Mouse (Mus musculus): Measurements from ENCODE around the gene Ica1l. TPM values are rescaled to one million over a fixed set of nuclear protein-coding genes. Genes with fewer than 3 reads are reported as not detected.

The Ica1l gene
- total RNA-seq, 2 experiments from 2014 or later = 38.2 to 42.1 TPM

DNA sequence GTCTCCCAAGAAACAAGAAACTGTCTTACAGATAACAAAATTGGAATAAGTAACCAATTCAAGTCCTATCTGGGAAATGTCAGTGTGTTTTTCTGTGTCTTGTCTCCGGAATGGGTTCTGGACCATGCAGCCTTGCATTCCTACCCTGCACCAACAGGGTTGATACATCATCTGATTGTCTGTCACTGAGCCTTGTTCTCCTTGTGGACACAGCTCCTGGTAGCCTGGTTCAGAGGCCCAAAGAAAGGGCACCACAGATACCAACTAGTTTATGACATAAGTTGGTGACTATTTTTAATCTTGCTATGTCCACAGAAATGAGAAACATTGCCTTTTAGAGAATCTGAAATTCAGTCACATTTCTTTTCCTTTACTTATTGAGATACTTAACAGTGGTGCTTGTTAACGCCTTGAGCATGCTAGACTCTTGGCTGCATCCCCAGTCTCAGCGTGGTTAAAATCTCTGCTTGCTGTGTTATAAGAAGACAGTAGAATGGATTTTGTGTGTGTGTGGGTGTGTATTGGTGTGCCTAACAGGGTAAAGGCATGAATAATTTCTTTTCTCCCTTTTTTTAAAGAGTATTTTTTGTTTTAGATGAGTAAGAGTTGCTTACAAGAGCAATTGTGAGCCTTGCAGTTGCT, 55.5 kb downstream of the Ica1l start:
- peak; percentile 68 to 87 for DNase-seq (ENCODE audit: low spot score in 2 of 2)
- intact Hi-C loops (cut with DNase I) = loop anchor here (5.0 kb wide), 1 partner anchor 75 kb away; the partner anchor contains the start of gene Fam117b

DNA sequence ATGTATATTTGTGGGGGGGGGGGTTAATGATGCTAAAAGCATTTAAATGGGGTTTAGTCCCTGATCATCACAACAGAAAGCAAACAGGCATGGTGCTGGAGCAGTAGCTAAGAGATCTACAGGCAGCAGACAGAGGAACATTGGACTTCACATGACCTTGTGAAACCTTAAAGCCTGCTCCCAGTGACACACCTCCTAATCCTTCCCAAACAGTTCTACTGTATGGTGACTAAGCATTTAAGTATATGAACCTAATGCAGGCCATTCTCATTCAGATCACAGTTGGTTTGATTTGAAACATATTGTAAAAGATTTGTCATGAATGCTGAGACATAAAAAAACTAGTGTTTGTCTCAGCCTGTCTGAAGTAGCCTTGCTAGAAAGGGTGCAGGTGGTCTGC, 56.4 kb downstream of the Ica1l start:
- no peak for DNase-seq (ENCODE audit: low spot score in 2 of 2)
- intact Hi-C loops (cut with DNase I) = loop anchor here (5.0 kb wide), 1 partner anchor 74 kb away; the partner anchor contains the start of gene Fam117b

DNA sequence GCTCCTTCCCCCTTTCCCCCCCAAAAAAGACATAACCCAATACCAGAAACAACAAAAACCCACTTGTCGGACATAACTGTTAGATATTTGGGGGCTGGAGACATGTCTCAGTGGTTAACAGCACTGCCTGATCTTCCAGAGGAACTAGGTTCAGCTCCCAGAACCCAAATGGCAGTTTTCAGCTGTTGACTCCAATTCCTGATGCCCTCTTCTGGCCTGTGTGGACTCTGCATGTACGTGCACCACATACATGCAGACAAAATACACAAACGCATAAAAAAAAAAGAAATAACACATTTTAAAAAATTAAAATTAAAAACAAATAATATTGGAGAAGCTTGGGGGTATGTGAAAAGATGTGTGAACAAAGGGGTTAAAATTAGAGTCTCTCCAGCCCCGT, 75.7 kb downstream of the Ica1l start:
- DNase-seq (ENCODE audit: low spot score in 2 of 2) = no peak
- intact Hi-C loops (cut with DNase I) = loop anchor here (2.0 kb wide), 1 partner anchor 82 kb away; no protein-coding TSS in a partner anchor

DNA sequence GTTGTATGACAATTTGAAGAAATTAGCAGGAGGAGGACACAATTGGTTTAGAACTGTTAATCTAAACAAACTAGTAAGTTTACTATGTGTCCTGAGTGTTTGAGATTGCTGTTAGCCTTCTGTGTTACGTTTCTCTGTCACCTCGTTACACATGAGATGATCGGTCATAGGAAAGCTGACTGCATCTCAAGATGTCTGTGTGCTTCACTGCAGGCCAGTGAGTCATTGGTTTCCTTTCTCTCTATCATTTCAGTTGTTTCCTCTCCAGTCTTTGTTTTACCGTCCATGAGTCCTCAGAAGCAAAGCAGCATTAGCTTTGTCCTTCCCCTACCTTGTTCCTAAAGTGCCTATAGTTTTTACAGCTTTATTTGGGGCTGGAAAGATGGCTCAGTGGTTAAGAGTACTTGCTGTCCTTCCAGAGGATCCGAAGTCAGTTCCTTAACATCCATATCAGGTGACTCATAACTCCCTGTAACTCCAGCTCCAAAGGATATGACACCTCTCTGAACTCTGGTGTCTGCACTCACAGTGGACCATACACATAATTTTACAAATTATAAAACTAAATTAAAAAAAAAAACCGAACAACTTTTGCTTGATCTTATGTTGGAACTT, 76.7 kb downstream of the Ica1l start:
- no peak for DNase-seq (ENCODE audit: low spot score in 2 of 2)
- intact Hi-C loops (cut with DNase I) = loop anchor here (2.0 kb wide), 1 partner anchor 81 kb away; no protein-coding TSS in a partner anchor

DNA sequence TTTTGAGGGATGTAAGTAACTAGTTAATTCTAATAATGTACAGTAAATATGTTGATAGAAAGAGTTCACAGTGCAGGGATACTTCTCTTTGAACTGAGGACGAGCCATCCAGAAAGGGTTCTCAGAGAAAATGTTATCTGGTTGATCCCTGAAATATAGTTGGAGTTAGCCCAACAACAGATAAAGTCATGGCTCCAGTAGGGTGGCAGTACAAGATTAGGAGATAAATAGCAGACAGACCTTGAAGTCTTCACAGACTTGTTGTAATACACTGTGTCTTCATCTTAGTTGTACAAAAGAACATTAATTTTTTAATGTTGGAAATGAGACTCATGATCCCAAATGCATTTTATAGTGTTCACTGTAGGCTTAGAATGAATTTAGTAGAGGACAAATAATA, 83.0 kb downstream of the Ica1l start:
- DNase-seq (ENCODE audit: low spot score in 2 of 2) = no peak
- intact Hi-C loops (cut with DNase I) = no loop called here

DNA sequence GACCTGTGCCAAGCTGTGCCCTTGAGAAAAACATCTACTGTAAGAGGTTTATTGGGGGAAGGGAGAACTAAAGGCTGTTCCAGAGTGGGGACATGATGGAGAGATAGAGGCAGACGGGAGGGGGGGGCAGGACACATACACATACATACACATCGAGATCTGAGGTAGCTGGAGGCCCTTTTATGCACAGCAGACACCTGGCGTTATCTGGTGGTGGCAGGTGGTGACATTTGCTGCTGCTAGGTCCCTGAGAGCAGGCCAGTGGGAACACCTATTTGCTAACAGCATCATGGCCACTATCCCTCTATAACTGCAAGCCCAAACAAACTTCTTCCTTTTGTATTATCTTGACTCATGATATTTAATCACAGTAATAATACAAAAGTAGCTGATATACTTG, 85.8 kb downstream of the Ica1l start:
- intact Hi-C loops (cut with DNase I) = no loop called here
- no peak for DNase-seq (ENCODE audit: low spot score in 2 of 2)

DNA sequence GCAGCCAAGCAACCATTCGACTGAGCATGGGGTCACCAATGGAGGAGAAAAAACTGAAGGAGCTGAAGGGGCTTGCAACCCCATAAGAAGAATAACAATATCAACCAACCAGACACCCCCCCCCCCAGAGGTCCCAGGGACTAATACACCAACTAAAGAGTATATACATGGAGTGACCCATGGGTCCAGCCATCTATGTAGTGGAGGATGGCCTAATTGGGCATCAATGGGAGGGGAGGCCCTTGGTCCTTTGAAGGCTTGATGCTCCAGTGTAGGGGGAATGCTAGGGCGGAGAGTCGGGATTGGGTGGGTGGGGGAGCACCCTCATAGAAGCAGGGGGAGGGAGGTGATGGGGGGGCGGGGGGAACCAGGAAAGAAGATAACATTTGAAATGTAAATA, 95.5 kb downstream of the Ica1l start:
- intact Hi-C loops (cut with DNase I) = no loop called here

DNA sequence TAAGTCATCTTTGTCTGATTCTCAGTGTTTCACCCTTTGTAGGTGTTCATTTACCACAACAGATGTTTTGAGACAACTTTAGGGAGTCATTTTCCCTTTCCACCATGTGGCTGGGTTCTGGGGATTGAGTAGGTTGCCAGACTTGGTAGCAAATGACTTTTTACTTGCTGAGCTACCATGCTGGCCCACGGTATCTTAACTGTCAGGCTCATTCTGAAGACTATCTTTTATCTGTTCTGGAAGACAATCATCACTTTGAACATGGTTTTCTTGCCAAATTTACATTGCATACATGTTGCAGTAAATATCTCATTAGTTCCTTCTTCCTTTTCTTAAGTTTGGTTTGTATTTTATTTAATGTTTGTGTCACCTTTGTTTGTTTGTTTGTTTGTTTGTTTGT, 97.0 kb downstream of the Ica1l start:
- DNase-seq (ENCODE audit: low spot score in 2 of 2) = no peak
- intact Hi-C loops (cut with DNase I) = no loop called here

More for the DNA sequence above, 95.5 kb downstream of the Ica1l start:
- no peak for DNase-seq (ENCODE audit: low spot score in 2 of 2)

DNA sequence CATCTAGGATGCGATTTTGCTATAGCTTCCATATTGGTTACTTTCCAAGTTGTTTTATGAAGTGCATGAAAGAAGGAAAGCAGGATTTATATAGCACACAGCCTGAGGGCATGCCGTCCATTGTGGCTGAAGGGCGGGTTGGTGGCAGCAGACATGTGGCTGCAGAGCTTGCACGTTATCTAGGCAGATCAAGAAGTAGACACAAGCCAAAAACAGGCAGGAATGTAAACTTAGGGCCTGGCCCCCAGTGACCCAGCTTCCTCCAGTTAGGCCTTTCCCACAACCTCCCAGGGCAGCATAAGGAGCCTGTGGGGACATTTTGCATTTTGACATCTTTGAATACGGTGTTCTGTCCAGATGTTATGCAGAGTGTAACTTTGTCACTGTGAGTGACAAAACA, 99.2 kb downstream of the Ica1l start:
- intact Hi-C loops (cut with DNase I) = no loop called here
- DNase-seq (ENCODE audit: low spot score in 2 of 2) = no peak

DNA sequence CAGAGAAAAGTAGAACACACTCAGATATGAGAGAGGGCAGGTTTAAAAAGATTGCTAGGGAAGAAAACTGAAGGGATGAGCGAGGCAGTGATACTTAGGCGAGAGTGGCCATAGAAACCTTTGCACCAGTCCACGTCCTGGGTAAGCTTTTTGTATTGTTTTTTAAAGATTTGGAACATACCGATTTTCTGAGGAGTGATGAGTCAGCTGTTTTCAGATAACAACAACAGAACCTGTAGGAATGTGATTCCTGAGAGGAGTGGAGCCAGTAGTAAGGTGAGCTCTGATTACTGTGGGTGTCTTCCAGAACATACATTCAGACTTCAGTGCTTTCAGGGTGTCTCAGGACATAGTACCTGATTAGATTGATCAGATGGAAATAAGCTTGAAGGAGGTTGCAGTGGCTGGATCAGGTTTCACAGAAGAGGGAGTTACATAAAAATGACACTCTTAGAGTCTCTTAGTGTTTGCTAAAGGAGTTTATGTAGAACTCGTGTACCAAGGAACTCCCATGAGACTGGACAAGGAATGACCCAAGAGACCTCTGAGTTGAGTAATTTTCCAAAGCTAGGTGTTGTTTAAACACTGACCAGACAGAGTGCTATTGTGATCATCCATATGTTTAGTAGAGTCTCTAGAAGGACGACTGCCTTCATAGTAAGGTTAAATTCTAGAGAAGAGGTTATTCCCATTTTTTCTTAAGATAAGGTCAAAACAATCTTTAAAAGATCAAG, 100.8 kb downstream of the Ica1l start:
- intact Hi-C loops (cut with DNase I) = no loop called here
- DNase-seq (ENCODE audit: low spot score in 2 of 2) = no peak

DNA sequence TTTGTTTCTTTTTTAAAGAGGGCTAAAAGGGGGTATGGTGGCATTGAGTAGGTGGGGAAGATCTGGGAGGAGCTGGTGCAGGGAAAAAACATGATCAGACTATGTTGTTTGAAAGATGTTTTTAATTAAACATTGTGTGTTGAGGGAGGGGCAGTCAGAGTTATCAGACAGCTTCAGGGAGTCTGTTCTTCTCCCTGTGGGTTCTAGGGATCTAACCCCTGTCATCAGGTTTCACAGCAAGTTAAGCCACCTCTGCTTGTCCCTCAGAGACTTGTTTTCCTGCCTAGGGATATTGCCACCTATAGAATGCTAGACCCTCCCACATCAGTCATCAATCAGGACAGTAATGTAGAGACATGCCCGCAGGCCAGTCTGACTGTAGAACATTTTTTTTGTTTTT, 101.9 kb downstream of the Ica1l start:
- DNase-seq (ENCODE audit: low spot score in 2 of 2) = no peak
- intact Hi-C loops (cut with DNase I) = no loop called here

DNA sequence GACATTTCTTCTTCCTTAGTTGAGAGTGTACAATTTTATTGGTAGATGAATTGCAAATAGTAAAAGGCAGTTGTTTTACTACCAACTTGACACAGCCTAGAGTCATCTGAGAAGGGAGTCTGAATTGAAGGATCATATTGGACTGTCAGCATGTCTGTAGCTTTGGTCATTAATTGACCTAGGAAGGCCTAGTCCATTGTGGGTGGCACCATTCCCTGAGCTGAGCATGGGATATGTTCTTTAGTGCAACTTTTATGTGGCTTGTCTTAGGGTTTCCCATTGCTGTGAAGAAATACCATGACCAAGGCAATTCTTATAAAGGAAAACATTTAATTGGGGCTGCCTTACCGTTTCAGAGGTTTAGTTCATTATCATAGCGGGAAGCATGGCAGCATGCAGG, 110.0 kb downstream of the Ica1l start:
- intact Hi-C loops (cut with DNase I) = no loop called here
- DNase-seq (ENCODE audit: low spot score in 2 of 2) = no peak

Other genes with a start within 250 kb of the Ica1l start
- gene Fam117b, start 130.2 kb downstream of the Ica1l start, total RNA-seq (2021) = 10 to 100 TPM; 51.4 to 51.7 TPM
- 10 to 100 TPM; 23.9 to 28.6 TPM for gene Carf, start 55.1 kb upstream of the Ica1l start, total RNA-seq (2021)
- 10 to 100 TPM; 25.6 to 30.7 TPM for gene Wdr12, start 55.5 kb upstream of the Ica1l start, total RNA-seq (2021)
- 10 to 100 TPM; 17.2 to 18.1 TPM for gene Nbeal1, start 137.4 kb upstream of the Ica1l start, total RNA-seq (2021)

Data from left cerebral cortex, postnatal 14 days (tissue).